Mouse (Mus musculus) limb, embryonic 11.5 days (tissue): ENCODE results near the gene Map2k7. TPM values are rescaled to one million over a fixed set of nuclear protein-coding genes. Genes with fewer than 3 reads are reported as not detected.

ENCODE experiments used
- ATAC-seq: fragments of 200-750 bp; cut with Nextera tagmentation; 2 replicates; pipeline ENCODE4 v1.8.0; 2017; ENCODE audit warnings: low read depth; ENCODE audit not compliant: insufficient number of reproducible peaks, low FRiP score, low TSS enrichment
- DNase-seq: peaks from one replicate; pipeline ENCODE4 v3.0.0-alpha.2; 2015; ENCODE audit warnings: low spot score
- H3K27ac ChIP-seq: fragments of 300-500 bp; sonication (generic); replicated peaks from 2 replicates; pipeline ENCODE4 v1.5.1; 2014; ENCODE audit warnings: low read depth, mild to moderate bottlenecking, low read length
- H3K27me3 ChIP-seq: fragments of 300-500 bp; sonication (generic); 2 replicates; pipeline ENCODE4 v1.6.1; 2014; ENCODE audit warnings: mild to moderate bottlenecking, low read length, mixed read lengths; ENCODE audit not compliant: control insufficient read depth, insufficient read depth
- H3K36me3 ChIP-seq: fragments of 300-500 bp; sonication (generic); 2 replicates; pipeline ENCODE4 v1.6.1; 2014; ENCODE audit warnings: mild to moderate bottlenecking, low read length, moderate library complexity, mixed read lengths; ENCODE audit not compliant: control insufficient read depth, insufficient read depth
- H3K4me1 ChIP-seq: fragments of 300-500 bp; sonication (generic); 2 replicates; pipeline ENCODE4 v1.6.1; 2014; ENCODE audit warnings: low read length, mixed read lengths; ENCODE audit not compliant: control insufficient read depth, insufficient read depth
- H3K4me2 ChIP-seq: fragments of 300-500 bp; sonication (generic); 2 replicates; pipeline ENCODE4 v1.6.1; 2014; ENCODE audit warnings: low read depth, mild to moderate bottlenecking, moderate library complexity; ENCODE audit not compliant: severe bottlenecking
- H3K4me3 ChIP-seq: fragments of 300-500 bp; sonication (generic); 2 replicates; pipeline ENCODE4 v1.5.1; 2014; ENCODE audit warnings: low read depth, low read length
- H3K9ac ChIP-seq: fragments of 300-500 bp; sonication (generic); 2 replicates; pipeline ENCODE4 v1.6.1; 2014; ENCODE audit warnings: mild to moderate bottlenecking, low read length
- H3K9me3 ChIP-seq: fragments of 300-500 bp; sonication (generic); 2 replicates; pipeline ENCODE4 v1.6.1; 2016; ENCODE audit warnings: low read length; ENCODE audit not compliant: control insufficient read depth
- WGBS: fragments of 180-500 bp; shearing (Covaris S2); extraction: QIAGEN DNeasy Blood & Tissue Kit; methylation state at CpG from one replicate; pipeline ENCODE4 v1.1.7; 2014; 5-methylcytosine and 5-hydroxymethylcytosine counted together
- polyA plus RNA-seq: library from polyadenylated mRNA; unstranded; fragments of >200 nt; fragmentation: Nextera tagmentation; extraction: Ambion mirVana; gene quantifications from 2 replicates; pipeline ENCODE4 v1.2.1, GENCODE M21; 2014

The Map2k7 gene
- 19.0 and 19.5 TPM in 2 replicates for polyA plus RNA-seq

GRCm38 (mm10) chr8:4238434-4239192, at the start of gene Map2k7, which contains the start of gene Gm49320:
Map2k7 (plus strand) TSS chr8:4238740.
Gm49320 (plus strand) TSS chr8:4238865.
- H3K4me2 ChIP-seq = peak within 1 kb of the TSS; percentile 91
- under 1% methylated on average over 69 of the region's 71 CpGs for WGBS
- peak within 1 kb of the TSS; percentile 90 for H3K4me3 ChIP-seq
- no peaks in the 10 kb centered on the region for H3K27me3 ChIP-seq
- H3K36me3 ChIP-seq = peaks cover 9% of the 10 kb centered on the region
- peak within 1 kb of the TSS; percentile 91 for H3K27ac ChIP-seq
- H3K9ac ChIP-seq = peak within 1 kb of the TSS; percentile 85
- no peaks in the 10 kb centered on the region; the same call in 1 of the 2 replicates for H3K9me3 ChIP-seq
- DNase-seq (peak; percentile 100), ATAC-seq (peak; percentile 90)
- H3K4me1 ChIP-seq = peaks cover 12% of the 10 kb centered on the region

- Histone ChIP-seq H3K36me3 (no peaks in the 10 kb centered on the region; the same call in 1 of the 2 replicates), H3K4me3 (no peak overlapping the region), H3K27me3 (no peaks in the 10 kb centered on the region), H3K4me2 (no peak overlapping the region), H3K9me3 (no peaks in the 10 kb centered on the region), H3K9ac (no peak overlapping the region), H3K4me1 (no peaks in the 10 kb centered on the region), H3K27ac (no peak overlapping the region)
- WGBS = 23% methylated on average over 3 of the region's 3 CpGs
- DNase-seq (no peak), ATAC-seq (no peak)
Observed at GRCm38 (mm10) chr8:4189031-4189722, 49.4 kb upstream of the Map2k7 start.

- H3K27me3 ChIP-seq = no peaks in the 10 kb centered on the region
- H3K27ac ChIP-seq = no peak overlapping the region
- DNase-seq (no peak), ATAC-seq (no peak)
- no peaks in the 10 kb centered on the region for H3K9me3 ChIP-seq
- H3K36me3 ChIP-seq = no peaks in the 10 kb centered on the region
- no peak overlapping the region for H3K4me2 ChIP-seq
- no peak overlapping the region for H3K4me3 ChIP-seq
- WGBS = 71% methylated on average over 5 of the region's 5 CpGs
- no peak overlapping the region for H3K9ac ChIP-seq
- H3K4me1 ChIP-seq = no peaks in the 10 kb centered on the region
Observed at GRCm38 (mm10) chr8:4192305-4192704, 46.2 kb upstream of the Map2k7 start.

- H3K9me3 ChIP-seq = no peaks in the 10 kb centered on the region
- H3K4me1 ChIP-seq = no peaks in the 10 kb centered on the region
- H3K9ac ChIP-seq = no peak overlapping the region
- no peak overlapping the region for H3K27ac ChIP-seq
- no peaks in the 10 kb centered on the region for H3K36me3 ChIP-seq
- H3K4me2 ChIP-seq = no peak overlapping the region
- peak; percentile 88 for DNase-seq
- 6% methylated on average over 18 of the region's 18 CpGs for WGBS
- no peaks in the 10 kb centered on the region for H3K27me3 ChIP-seq
- no peak overlapping the region for H3K4me3 ChIP-seq
- ATAC-seq = peak; percentile 82
Observed at GRCm38 (mm10) chr8:4192807-4193587, 45.5 kb upstream of the Map2k7 start.

- DNase-seq (no peak), ATAC-seq (no peak; the same call in 1 of the 2 replicates)
- no peaks in the 10 kb centered on the region for H3K36me3 ChIP-seq
- H3K4me2 ChIP-seq = no peak overlapping the region
- no peaks in the 10 kb centered on the region for H3K4me1 ChIP-seq
- H3K27ac ChIP-seq = no peak overlapping the region
- H3K4me3 ChIP-seq = no peak overlapping the region
- H3K9ac ChIP-seq = no peak overlapping the region
- H3K9me3 ChIP-seq = no peaks in the 10 kb centered on the region
- WGBS = 54% methylated on average over 7 of the region's 7 CpGs
- no peaks in the 10 kb centered on the region for H3K27me3 ChIP-seq
Observed at GRCm38 (mm10) chr8:4193588-4193894, 45.0 kb upstream of the Map2k7 start.

GRCm38 (mm10) chr8:4201321-4201720, 37.2 kb upstream of the Map2k7 start:
- no peak overlapping the region for H3K27ac ChIP-seq

GRCm38 (mm10) chr8:4205246-4206123, 33.1 kb upstream of the Map2k7 start:
- Histone ChIP-seq H3K9ac (peak overlapping the region; percentile 32; the same call in 1 of the 2 replicates), H3K27ac (no peak overlapping the region), H3K4me1 (0 out of 2 replicates have a peak, but pooled peaks cover 4% of the 10 kb centered on the region), H3K36me3 (no peaks in the 10 kb centered on the region; the same call in 1 of the 2 replicates), H3K4me2 (peak overlapping the region; percentile 25), H3K27me3 (peaks cover 40% of the 10 kb centered on the region), H3K4me3 (peak overlapping the region; percentile 19), H3K9me3 (no peaks in the 10 kb centered on the region)
- DNase-seq = peak; percentile 47
- WGBS = 8% methylated on average over 38 of the region's 38 CpGs
- ATAC-seq = peak; percentile 22; the same call in 1 of the 2 replicates

More at GRCm38 (mm10) chr8:4201321-4201720, 37.2 kb upstream of the Map2k7 start:
- Histone ChIP-seq H3K36me3 (no peaks in the 10 kb centered on the region), H3K4me1 (0 out of 2 replicates have a peak, but pooled peaks cover 4% of the 10 kb centered on the region), H3K4me2 (no peak overlapping the region), H3K4me3 (no peak overlapping the region), H3K27me3 (peaks cover 24% of the 10 kb centered on the region), H3K9me3 (no peaks in the 10 kb centered on the region), H3K9ac (no peak overlapping the region)
- ATAC-seq (no peak), DNase-seq (no peak)
- WGBS = 79% methylated on average over 2 of the region's 2 CpGs
